Mouse (Mus musculus) bone marrow macrophage, adult 2 months (primary cell): ENCODE data around the gene Tec.

Experiments
- CTCF ChIP-seq: IDR thresholded peaks from 2 replicates; pipeline ENCODE4 v1.5.1; 2012; ENCODE audit warnings: low read depth, mild to moderate bottlenecking, low read length, moderate library complexity
- POLR2A ChIP-seq: IDR thresholded peaks from 2 replicates; pipeline ENCODE4 v1.6.1; 2012; ENCODE audit warnings: mild to moderate bottlenecking, low read depth, low read length, borderline replicate concordance

GRCm38 (mm10) chr5:72830988-72831610, 37.2 kb downstream of the Tec start:
- TF ChIP-seq POLR2A, result no peak
- no peak for TF ChIP-seq CTCF
